Mouse (Mus musculus) spleen, postnatal 4 days (tissue): ENCODE results near the gene Mroh8.

Source experiments
- DNase-seq, 2 experiments: peaks; one replicate each; pipeline ENCODE4 v3.0.0; 2022; ENCODE audit warnings: low spot score in 2 of 2

Mroh8 gene

DNA sequence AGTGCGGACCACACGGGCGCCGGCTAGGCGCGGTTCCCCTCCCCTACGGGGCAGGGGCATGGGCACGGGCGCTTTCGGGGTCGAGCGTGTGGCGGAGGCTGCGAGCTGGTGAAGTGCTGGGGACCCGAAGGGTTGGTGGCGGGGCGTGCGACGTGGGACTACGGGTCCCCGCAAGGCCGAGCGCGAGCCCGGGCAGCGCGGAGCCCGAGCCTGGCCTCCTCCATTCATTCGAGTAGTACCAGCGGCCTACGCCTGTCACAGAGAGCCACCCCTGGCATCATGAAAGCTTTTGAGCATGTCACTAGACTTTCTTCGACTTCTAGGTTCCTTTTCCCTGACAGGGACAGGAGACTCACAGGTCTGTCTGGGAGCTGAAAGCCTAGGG is at the start of gene Mroh8:
Mroh8 (minus strand) TSS at position 134 of the 385 bp plus-strand sequence.
- DNase-seq = no peak

- DNase-seq = no peak
These were observed 49.2 kb upstream of the Mroh8 start for GRCm38 (mm10) chr2:157328570-157328969.

DNA sequence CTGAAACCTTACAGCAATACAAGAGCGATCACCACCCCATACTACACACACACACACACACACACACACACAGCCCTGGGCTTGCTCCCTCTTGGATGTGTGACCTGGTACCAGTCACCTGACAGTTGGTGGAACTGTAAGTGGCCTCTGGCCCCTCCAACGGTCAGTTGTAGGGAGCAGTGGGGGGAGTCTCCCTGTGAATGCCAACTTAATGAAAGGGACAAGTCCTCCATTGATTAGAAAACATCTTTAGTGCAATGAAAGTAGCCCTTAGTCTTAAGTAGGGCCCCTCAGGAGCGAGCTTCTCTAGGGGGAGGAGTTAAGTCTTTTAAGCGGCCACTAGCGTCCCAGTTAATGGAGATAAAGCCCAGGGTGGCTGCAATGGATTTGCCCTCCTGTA is 48.8 kb upstream of the Mroh8 start:
- DNase-seq = no peak

- no peak for DNase-seq
These were observed 45.9 kb upstream of the Mroh8 start for GRCm38 (mm10) chr2:157325238-157325637.

DNA sequence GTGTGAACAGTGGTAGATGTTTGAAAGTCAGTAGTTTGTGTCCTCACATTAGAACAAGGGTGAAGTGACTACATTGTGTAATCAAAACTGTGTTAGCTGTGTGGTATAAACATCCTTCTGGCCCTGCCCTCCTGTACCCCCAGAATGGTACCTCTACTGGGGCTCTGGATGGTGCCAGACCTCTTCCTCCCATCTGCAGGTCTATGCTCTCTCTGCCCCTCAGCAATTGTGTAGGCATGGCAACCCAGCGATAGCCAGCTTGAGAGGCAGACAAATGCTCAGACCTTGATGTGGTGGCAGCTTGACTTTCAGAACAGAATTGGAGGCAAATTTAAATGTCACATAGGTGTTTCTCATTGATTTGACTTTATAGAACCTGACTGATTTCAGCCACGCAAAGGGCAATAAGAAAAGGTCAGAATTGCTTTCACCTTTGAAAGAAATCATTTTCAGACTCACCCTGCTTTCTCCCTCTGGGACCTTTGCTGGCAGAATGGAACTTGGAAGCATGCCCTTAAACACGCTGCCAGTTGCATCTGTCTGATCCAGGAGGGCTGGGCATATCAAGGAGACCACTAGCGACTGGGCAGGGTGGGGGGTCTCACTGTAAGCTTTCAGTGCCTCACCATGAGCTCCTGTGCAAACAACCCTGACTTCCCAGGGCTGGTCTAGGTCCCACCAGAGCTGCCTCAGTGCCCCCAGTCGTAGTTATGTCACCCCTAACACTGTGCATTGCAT is 42.8 kb upstream of the Mroh8 start:
- no peak for DNase-seq

DNA sequence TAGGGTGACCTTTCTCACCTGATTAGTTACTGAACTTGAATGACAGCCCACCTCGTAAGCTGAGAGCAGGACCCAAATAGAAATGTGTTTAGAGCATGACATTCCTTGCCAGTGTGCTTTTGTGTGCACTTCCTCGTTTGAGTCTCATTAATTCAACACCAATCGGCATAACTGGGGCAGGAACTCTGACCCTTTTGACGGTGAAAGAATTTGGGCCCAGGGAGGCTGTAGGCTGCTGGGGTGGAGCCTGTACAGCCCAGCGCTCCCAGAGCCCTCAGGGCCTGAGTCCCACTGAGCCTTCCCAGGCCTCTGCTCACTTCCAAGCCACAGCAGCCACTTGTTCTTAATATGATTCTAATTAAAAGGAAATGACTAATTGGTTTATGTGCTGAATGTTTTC is 41.5 kb upstream of the Mroh8 start:
- no peak for DNase-seq

GRCm38 (mm10) chr2:157320135-157320534 is 40.8 kb upstream of the Mroh8 start:
- DNase-seq = no peak

DNA sequence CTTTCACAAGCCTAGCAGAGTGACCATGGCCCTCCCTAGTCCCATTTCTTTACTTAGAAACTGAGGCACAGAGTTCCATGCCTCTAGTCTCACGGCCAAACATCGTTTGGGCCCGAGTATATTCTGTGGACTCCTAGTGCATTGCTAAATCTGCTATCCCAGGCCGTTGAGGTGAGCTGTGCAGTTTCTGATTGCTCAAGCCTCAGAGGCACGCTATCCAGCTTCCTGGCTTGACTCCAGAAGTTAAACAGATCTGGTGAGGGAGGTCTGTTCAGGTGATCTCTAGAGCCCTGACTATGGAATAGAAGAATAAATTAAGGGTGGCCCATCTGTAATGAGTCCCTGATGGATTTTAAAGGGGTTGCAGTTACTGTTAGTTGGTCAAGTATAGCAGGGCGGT is 37.9 kb upstream of the Mroh8 start:
- DNase-seq = no peak

DNA sequence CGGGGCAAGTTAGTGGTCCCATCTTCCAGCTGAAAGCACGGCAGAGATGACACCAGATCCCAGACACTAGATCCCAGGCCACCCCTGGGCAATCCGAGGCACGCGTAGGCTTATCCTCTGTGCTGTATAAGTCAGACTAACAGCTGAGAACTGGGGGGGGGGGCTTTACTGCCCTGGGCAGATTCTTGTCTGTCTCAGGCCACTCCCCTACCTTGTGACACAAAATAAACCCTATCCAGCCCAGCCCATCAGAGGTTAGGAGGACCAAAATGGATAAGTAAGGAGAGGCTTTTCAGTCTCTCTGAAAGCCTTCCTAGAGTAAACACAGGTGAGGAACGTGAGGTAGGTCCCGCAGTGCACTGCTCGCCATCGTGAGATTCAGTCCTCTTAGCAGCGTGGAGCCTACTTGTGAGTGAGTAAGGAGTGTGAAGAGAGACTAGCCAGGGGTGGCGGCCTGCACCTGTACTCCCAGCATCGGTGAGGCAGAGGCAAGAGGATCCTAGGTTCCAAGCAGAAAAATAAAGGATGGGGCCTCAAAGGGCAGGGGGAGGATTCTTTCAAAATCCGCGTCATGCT is 37.1 kb upstream of the Mroh8 start:
- no peak for DNase-seq

DNA sequence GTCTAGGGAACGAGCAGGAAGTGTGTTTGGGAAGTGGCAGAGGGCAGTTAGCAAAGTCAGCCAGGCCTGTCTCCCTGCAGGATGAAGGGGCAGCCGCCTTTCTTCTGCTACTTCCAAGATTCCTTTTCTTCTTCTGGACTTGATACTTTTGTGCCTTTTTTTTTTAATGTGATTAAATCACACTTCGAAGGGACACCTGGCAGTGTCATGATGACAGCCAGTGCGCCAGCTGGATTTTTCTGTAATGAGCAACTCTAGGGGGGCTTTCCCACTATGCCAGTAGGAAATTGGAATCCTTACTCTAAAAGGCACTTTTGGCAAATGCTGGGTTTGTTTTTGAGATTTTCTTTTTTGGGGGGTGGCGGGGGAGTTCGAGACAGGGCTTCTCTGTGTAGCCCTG is 36.1 kb upstream of the Mroh8 start:
- no peak for DNase-seq

GRCm38 (mm10) chr2:157314310-157314709 is 35.0 kb upstream of the Mroh8 start:
- no peak for DNase-seq

- DNase-seq = no peak
These were observed 34.4 kb upstream of the Mroh8 start for GRCm38 (mm10) chr2:157313718-157314117.

DNA sequence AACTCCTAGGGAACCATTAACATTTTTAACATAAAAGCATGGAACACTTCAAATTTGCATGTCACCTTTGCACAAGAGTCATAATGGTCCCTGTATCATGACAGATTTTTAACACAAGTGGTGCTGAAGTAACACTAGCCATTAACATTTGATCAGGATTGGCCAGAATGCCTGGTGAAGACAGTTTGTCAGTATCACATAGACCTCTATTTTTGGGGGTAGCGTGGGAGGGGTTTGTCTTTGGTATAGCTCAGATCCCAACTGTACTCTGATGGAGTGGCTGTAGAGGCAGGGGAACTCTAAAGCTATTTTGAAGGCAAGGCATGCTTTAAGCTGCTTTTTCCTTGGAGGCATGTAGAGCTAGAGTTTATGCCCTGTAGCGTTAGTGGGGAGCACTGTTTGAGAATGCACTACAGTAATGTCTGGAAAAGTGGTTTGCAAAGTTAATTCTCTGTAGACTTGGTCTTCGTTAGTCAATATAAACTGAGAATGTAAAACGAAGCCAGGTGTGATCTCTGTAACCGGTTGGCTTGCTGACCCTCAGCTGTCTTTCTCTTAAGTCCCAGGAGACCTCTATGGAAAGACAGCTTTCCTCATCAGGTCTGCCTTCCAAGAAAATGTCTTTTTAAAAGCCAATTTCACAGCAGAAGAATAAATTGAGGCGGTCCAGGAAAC is 31.8 kb upstream of the Mroh8 start:
- no peak for DNase-seq

- DNase-seq = no peak
These were observed 30.3 kb upstream of the Mroh8 start for GRCm38 (mm10) chr2:157309611-157310010.

DNA sequence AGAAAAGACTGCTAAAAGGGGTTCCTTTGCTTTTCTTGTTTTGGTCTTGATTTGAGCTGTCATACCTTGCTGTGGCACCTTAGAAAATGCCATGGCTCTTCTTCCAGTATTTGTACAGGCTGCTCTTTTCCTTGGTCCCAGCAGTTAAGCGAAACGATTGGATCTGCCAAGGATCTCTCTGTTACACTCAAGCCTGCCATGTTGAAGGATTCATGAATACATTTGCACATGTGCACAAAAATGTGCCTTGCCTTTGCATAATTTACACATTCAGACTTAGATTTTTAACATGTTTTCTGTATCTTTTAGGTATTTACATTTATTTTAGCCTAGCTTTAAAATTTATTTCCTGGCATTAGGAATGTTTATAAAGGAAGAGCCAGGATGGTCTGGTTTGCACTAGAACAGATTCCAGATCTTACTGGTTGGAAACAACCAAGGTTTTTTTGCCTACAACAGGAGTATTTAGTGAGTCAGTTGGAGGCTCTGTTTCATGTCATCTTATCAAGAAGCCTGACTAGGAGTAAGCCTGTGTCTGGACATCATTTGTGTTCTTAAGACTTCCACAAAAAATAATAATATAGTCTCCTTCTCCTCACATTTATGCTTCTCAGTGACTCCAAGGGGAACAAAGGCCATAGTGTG is 29.0 kb upstream of the Mroh8 start:
- DNase-seq = no peak

- no peak for DNase-seq
These were observed 28.4 kb upstream of the Mroh8 start for GRCm38 (mm10) chr2:157307715-157308265.

GRCm38 (mm10) chr2:157306091-157307032 is 27.0 kb upstream of the Mroh8 start:
- DNase-seq = no peak

GRCm38 (mm10) chr2:157303096-157303495 is 23.7 kb upstream of the Mroh8 start:
- no peak for DNase-seq

DNA sequence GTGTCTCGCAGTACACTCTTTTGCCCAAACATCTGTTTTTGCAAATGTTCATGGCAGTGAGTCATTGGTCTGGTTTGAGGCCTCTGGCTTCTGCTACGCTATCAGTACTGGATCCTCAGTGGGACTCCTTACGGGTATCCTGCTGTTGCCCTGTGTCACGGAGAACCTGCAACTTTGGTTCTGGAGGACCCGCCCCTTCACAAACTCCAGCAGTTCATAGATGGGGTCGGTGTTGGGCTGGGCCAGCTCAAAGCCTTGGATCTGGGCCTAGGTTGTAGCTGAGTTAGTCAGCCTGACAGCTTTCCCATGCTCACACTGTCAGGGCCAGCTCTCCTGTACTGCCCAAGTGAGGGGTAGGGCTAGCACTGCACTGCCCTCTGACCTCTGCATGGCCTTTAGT is 20.7 kb upstream of the Mroh8 start:
- DNase-seq = no peak

GRCm38 (mm10) chr2:157296105-157296689 is 16.8 kb upstream of the Mroh8 start:
- no peak for DNase-seq

- DNase-seq = peak; percentile 65 to 85
These were observed 12.7 kb upstream of the Mroh8 start for GRCm38 (mm10) chr2:157292093-157292492.
